Mouse (Mus musculus) stomach, postnatal 0 days (tissue): Measurements from ENCODE around the gene Trpm3.

Experiments
- CTCF ChIP-seq: IDR thresholded peaks from 2 replicates; pipeline ENCODE4 v1.5.1; 2016; ENCODE audit warnings: antibody characterized with exemption, low read depth, mild to moderate bottlenecking, moderate library complexity
- EP300 ChIP-seq: optimal IDR thresholded peaks from 2 replicates; pipeline ENCODE3; 2016; ENCODE audit warnings: antibody characterized with exemption

DNA sequence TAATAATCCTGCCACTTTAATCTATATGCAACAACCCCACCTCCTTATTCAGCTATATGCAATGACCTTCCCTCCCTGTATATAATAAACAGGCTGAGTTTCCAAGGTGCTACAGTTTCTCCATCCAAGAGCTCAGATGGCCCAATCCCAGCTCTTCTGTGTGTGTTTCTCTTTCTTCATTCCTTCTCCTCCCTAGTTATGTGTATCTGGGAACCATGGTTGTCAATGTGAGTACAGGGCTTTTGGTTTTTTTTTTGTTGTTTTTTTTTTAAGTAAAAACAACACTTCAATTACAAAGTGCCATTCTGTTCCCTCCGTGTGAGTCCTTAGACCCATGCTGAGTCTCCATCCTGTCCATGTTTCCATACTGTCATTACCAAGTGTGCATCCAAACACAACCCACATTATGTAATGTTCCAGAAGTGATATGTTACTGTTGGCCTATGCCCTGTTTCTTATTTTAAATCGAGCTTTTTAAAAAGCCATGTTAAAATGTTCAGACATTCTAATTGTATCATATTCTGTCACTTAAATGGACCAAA is 879.4 kb downstream of the Trpm3 start:
- TF ChIP-seq CTCF (no peak), EP300 (no peak)
